Comparison of ENCODE assay signal across 9 mouse cellular contexts in genomic region chr7:102440822-102441656, GRCm38 (mm10). TPM values are rescaled to one million over a fixed set of nuclear protein-coding genes. Genes with fewer than 3 reads are reported as not detected.
DNase-seq lines count a peak whose midpoint lies in the region; ATAC-seq and TF ChIP-seq lines count a peak whose summit lies in the region.
"Had no signal": no experiment of that assay in that cellular context is flagged by ENCODE, and none has a peak within 500 bp of the region (broad histone marks: within the 10 kb centered on the region; RNA-seq: fewer than 3 reads in every experiment).

No protein-coding gene starts in this region.

- no peak for DNase-seq in kidney, postnatal 25 days
- DNase-seq in thymus, postnatal 25 days: no peak
- no peak for DNase-seq in gastrocnemius, adult 8-10 months (ENCODE audit: low spot score in 2 of 2)
- no peak for DNase-seq in gastrocnemius, postnatal 10 days

- H3K9me3 ChIP-seq in kidney, embryonic 15.5 days (replicated peaks): no peaks in the 10 kb centered on the region
- no peaks in the 10 kb centered on the region for H3K9me3 ChIP-seq in hindbrain, embryonic 12.5 days (replicated peaks)
- H3K9me3 ChIP-seq in midbrain, embryonic 15.5 days: no peaks in the 10 kb centered on the region

- TF ChIP-seq CTCF in bone marrow, adult 2 months (IDR thresholded peaks at IDR 0.05; ENCODE audit: control insufficient read depth, insufficient read depth, low read length): no peak

- peak overlapping the region; percentile 61 for H3K4me2 ChIP-seq in kidney, embryonic 15.5 days
- H3K4me2 ChIP-seq in hindbrain, embryonic 12.5 days (replicated peaks): peak overlapping the region; percentile 78
- peak overlapping the region; percentile 87 for H3K4me2 ChIP-seq in midbrain, embryonic 15.5 days

- peaks cover 16% of the 10 kb centered on the region for H3K36me3 ChIP-seq in kidney, embryonic 15.5 days
- peaks cover 5% of the 10 kb centered on the region; the same call in 1 of the 2 replicates for H3K36me3 ChIP-seq in hindbrain, embryonic 12.5 days
- no peaks in the 10 kb centered on the region for H3K36me3 ChIP-seq in midbrain, embryonic 15.5 days (replicated peaks)

- no peak for TF ChIP-seq POLR2A in bone marrow, adult 2 months (IDR thresholded peaks at IDR 0.05; ENCODE audit: borderline replicate concordance, control insufficient read depth, low read depth, low read length)

- peak overlapping the region; percentile 79 for H3K4me3 ChIP-seq in kidney, embryonic 15.5 days (replicated peaks)
- peak overlapping the region; percentile 86 for H3K4me3 ChIP-seq in bone marrow, adult 2 months (replicated peaks; ENCODE audit: control insufficient read depth, low read depth, low read length)
- peak overlapping the region; percentile 87 for H3K4me3 ChIP-seq in hindbrain, embryonic 12.5 days
- peak overlapping the region; percentile 76 for H3K4me3 ChIP-seq in midbrain, embryonic 15.5 days

- 0 out of 2 replicates have a peak, but pooled peaks have one; percentile 5 for ATAC-seq in kidney, embryonic 15.5 days (replicated peaks; ENCODE audit: low FRiP score)
- peak; percentile 33 for ATAC-seq in hindbrain, embryonic 12.5 days (ENCODE audit: low FRiP score)
- ATAC-seq in midbrain, embryonic 15.5 days (replicated peaks): peak; percentile 41

- peaks cover 18% of the 10 kb centered on the region; the same call in 1 of the 2 replicates for H3K27me3 ChIP-seq in kidney, embryonic 15.5 days
- peaks cover 3% of the 10 kb centered on the region; the same call in 1 of the 2 replicates for H3K27me3 ChIP-seq in hindbrain, embryonic 12.5 days
- H3K27me3 ChIP-seq in midbrain, embryonic 15.5 days (replicated peaks): no peaks in the 10 kb centered on the region

- WGBS in kidney, embryonic 15.5 days: 56% methylated on average over 15 of the region's 15 CpGs
- WGBS in bone marrow, adult 2 months: 52% methylated on average over 15 of the region's 15 CpGs
- WGBS in hindbrain, embryonic 12.5 days: 56% methylated on average over 15 of the region's 15 CpGs
- WGBS in midbrain, embryonic 15.5 days: 56% methylated on average over 15 of the region's 15 CpGs

- H3K9ac ChIP-seq in kidney, embryonic 15.5 days: no peak overlapping the region
- H3K9ac ChIP-seq in hindbrain, embryonic 12.5 days: no peak overlapping the region
- H3K9ac ChIP-seq in midbrain, embryonic 15.5 days: no peak overlapping the region; the same call in 1 of the 2 replicates

- H3K4me1 ChIP-seq in kidney, embryonic 15.5 days: peaks cover 20% of the 10 kb centered on the region
- no peaks in the 10 kb centered on the region; the same call in 1 of the 2 replicates for H3K4me1 ChIP-seq in bone marrow, adult 2 months (ENCODE audit: control insufficient read depth, insufficient read depth, low read length)
- H3K4me1 ChIP-seq in hindbrain, embryonic 12.5 days: peaks cover 16% of the 10 kb centered on the region
- peaks cover 17% of the 10 kb centered on the region for H3K4me1 ChIP-seq in midbrain, embryonic 15.5 days

- peak overlapping the region; percentile 5; the same call in 1 of the 2 replicates for H3K27ac ChIP-seq in kidney, embryonic 15.5 days
- no peak overlapping the region for H3K27ac ChIP-seq in bone marrow, adult 2 months (ENCODE audit: control insufficient read depth, insufficient read depth, low read depth, low read length, poor library complexity)
- no peak overlapping the region for H3K27ac ChIP-seq in hindbrain, embryonic 12.5 days
- H3K27ac ChIP-seq in midbrain, embryonic 15.5 days: peak overlapping the region; percentile 54; the same call in 1 of the 2 replicates

RNA-seq across cellular contexts. Expression of gene Rrm1, which starts 0.5 kb away (rescaled TPM):
- polyA plus RNA-seq in kidney, embryonic 15.5 days (2015; fragmentation: Nextera tagmentation; extraction: Ambion mirVana): 155 and 159 TPM in 2 replicates
- 151 and 245 TPM in 2 replicates for polyA plus RNA-seq in bone marrow, adult 2 months (2011; ENCODE audit: insufficient read depth, insufficient read length, low replicate concordance, missing spikeins)
- polyA plus RNA-seq in hindbrain, embryonic 12.5 days (2016; fragmentation: Nextera tagmentation; extraction: Ambion mirVana): 114 and 116 TPM in 2 replicates
- 44.7 and 48.9 TPM in 2 replicates for polyA plus RNA-seq in midbrain, embryonic 15.5 days (2015; fragmentation: Nextera tagmentation; extraction: Ambion mirVana)
- total RNA-seq in gastrocnemius, adult 8-10 months (2022): 10 to 100 TPM; 16.9 to 19.9 (median 17.9) TPM
- total RNA-seq in gastrocnemius, postnatal 10 days (2021): 10 to 100 TPM; 25.5 to 30.0 TPM

RNA-seq across cellular contexts. Expression of gene Olfr543, which starts 40.4 kb away (rescaled TPM):
- polyA plus RNA-seq in kidney, embryonic 15.5 days (2015; fragmentation: Nextera tagmentation; extraction: Ambion mirVana): 0.38 and 0.48 TPM in 2 replicates
- polyA plus RNA-seq in bone marrow, adult 2 months (2011; ENCODE audit: insufficient read depth, insufficient read length, low replicate concordance, missing spikeins): not detected in 2 replicates
- 0.31 and 0.55 TPM in 2 replicates for polyA plus RNA-seq in hindbrain, embryonic 12.5 days (2016; fragmentation: Nextera tagmentation; extraction: Ambion mirVana)
- 0.60 and 0.93 TPM in 2 replicates for polyA plus RNA-seq in midbrain, embryonic 15.5 days (2015; fragmentation: Nextera tagmentation; extraction: Ambion mirVana)
- not detected for total RNA-seq in gastrocnemius, adult 8-10 months (2022)
- not detected for total RNA-seq in gastrocnemius, postnatal 10 days (2021)
- polyA plus RNA-seq: brain, embryonic 14.5 days had no signal

RNA-seq across cellular contexts. Expression of gene Olfr544, which starts 47.1 kb away (rescaled TPM):
- 0.09 TPM in 1 of 2 replicates, not detected in the other for polyA plus RNA-seq in kidney, embryonic 15.5 days (2015; fragmentation: Nextera tagmentation; extraction: Ambion mirVana)
- polyA plus RNA-seq in bone marrow, adult 2 months (2011; ENCODE audit: insufficient read depth, insufficient read length, low replicate concordance, missing spikeins): not detected in 2 replicates
- polyA plus RNA-seq in hindbrain, embryonic 12.5 days (2016; fragmentation: Nextera tagmentation; extraction: Ambion mirVana): 0.15 and 0.20 TPM in 2 replicates
- polyA plus RNA-seq in midbrain, embryonic 15.5 days (2015; fragmentation: Nextera tagmentation; extraction: Ambion mirVana): 0.09 and 0.11 TPM in 2 replicates
- total RNA-seq in gastrocnemius, adult 8-10 months (2022): not detected
- not detected for total RNA-seq in gastrocnemius, postnatal 10 days (2021)
- polyA plus RNA-seq: brain, embryonic 14.5 days had no signal

RNA-seq across cellular contexts. Expression of gene Olfr545, which starts 58.3 kb away (rescaled TPM):
- 0.09 and 0.16 TPM in 2 replicates for polyA plus RNA-seq in kidney, embryonic 15.5 days (2015; fragmentation: Nextera tagmentation; extraction: Ambion mirVana)
- polyA plus RNA-seq in bone marrow, adult 2 months (2011; ENCODE audit: insufficient read depth, insufficient read length, low replicate concordance, missing spikeins): not detected in 2 replicates
- 0.17 and 0.22 TPM in 2 replicates for polyA plus RNA-seq in hindbrain, embryonic 12.5 days (2016; fragmentation: Nextera tagmentation; extraction: Ambion mirVana)
- polyA plus RNA-seq in midbrain, embryonic 15.5 days (2015; fragmentation: Nextera tagmentation; extraction: Ambion mirVana): 0.30 and 0.38 TPM in 2 replicates
- not detected for total RNA-seq in gastrocnemius, adult 8-10 months (2022)
- not detected for total RNA-seq in gastrocnemius, postnatal 10 days (2021)
- polyA plus RNA-seq: brain, embryonic 14.5 days had no signal

Comparison
In these comparisons a context has a peak if more than half of its experiments do, and no peak if none do; other contexts are left out.
1. H3K27ac ChIP-seq: peak in kidney, embryonic 15.5 days (single experiment) and midbrain, embryonic 15.5 days (single experiment); none in bone marrow, adult 2 months (single experiment) and hindbrain, embryonic 12.5 days (single experiment).
2. Peak in every context shown above with its lines, with median percentiles within 50 percentile points of each other: ATAC-seq, H3K4me2 ChIP-seq and H3K4me3 ChIP-seq.